10 mouse cellular contexts compared by ENCODE assay signal in the genomic region with DNA sequence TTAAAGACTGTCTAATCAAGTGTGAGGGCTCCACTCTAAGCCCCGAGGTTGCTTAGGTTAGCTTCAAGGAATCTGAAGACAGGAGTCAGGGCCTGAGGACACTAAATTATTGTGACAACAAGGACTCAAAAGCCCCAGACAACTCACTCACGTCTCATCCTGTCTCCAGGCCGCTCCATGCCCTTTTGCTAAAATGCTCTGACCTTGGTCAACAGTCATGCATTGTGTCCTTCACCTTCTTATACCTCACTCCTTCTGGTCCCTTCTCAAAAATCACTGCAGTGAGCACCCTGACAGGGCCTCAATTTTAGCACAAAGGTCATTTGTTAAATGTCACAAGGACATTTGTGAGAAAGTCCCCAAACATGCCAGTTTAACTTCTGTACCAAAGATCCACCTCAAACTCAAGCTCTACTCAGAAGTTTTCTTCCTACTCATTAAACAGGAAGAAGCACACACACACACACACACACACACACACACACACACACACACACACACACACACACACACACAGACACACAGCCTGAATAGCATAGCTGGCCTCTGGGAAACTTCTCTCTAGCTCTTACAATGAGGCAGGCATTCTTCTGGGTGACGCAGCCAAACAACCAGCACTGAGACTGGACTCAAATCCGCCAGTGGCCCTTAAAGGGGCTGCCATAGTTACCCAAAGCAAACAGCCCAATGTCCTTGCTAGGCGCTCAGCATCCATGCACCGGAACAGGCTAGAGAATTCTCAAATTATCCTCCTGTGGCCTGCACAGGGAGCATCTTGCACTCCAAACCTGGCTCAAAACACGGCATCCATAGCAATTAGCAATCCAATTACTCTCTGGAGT.
DNase-seq lines count a peak whose midpoint lies in the region; ATAC-seq lines count a peak whose summit lies in the region.
"Had no signal": no experiment of that assay in that cellular context is flagged by ENCODE, and none has a peak within 500 bp of the region (broad histone marks: within the 10 kb centered on the region; RNA-seq: fewer than 3 reads in every experiment).

No protein-coding gene starts in this region.

- ATAC-seq in forebrain, embryonic 16.5 days: no peak
- ATAC-seq in erythroblast, adult 5-6 weeks (replicated peaks; ENCODE audit: low FRiP score, poor library complexity, severe bottlenecking): no peak

- 0 out of 2 replicates have a peak overlapping the region, but pooled peaks have one; percentile 6 for H3K27ac ChIP-seq in forebrain, embryonic 16.5 days (ENCODE audit: low read length)

- no peak overlapping the region for H3K4me3 ChIP-seq in forebrain, embryonic 16.5 days (replicated peaks; ENCODE audit: low read length)

- no peaks in the 10 kb centered on the region for H3K9me3 ChIP-seq in forebrain, embryonic 16.5 days (ENCODE audit: control insufficient read depth, low read length)

- H3K9ac ChIP-seq in forebrain, embryonic 16.5 days (replicated peaks; ENCODE audit: low read depth, low read length): no peak overlapping the region

- no peak overlapping the region for H3K4me2 ChIP-seq in forebrain, embryonic 16.5 days (ENCODE audit: low read length)

- H3K27me3 ChIP-seq in forebrain, embryonic 16.5 days (replicated peaks; ENCODE audit: control insufficient read depth, insufficient read depth, low read length): no peaks in the 10 kb centered on the region

- DNase-seq in embryo, embryonic 10 days (ENCODE audit: low spot score): peak; percentile 55
- no peak for DNase-seq in embryo, embryonic 11 days
- peak; percentile 25 for DNase-seq in 416B (ENCODE audit: low read depth)
- peak; percentile 42 for DNase-seq in lung, postnatal 25 days (ENCODE audit: low spot score)
- no peak for DNase-seq in ovary, postnatal 14 days (ENCODE audit: low spot score)
- no peak for DNase-seq in kidney, postnatal 4 days
- DNase-seq: cerebellum, postnatal 10 days; right cerebral cortex, adult 18-20 months had no signal

- H3K4me1 ChIP-seq in forebrain, embryonic 16.5 days (replicated peaks; ENCODE audit: control insufficient read depth, insufficient read depth, low read length): peaks cover 47% of the 10 kb centered on the region

- WGBS in forebrain, embryonic 16.5 days: 31% methylated on average over 8 of the region's 8 CpGs

- H3K36me3 ChIP-seq in forebrain, embryonic 16.5 days (ENCODE audit: control insufficient read depth, insufficient read depth): no peaks in the 10 kb centered on the region

Comparison
In these comparisons a context has a peak if more than half of its experiments do, and no peak if none do; other contexts are left out.
1. DNase-seq: peak in embryo, embryonic 10 days (single experiment), 416B (single experiment) and lung, postnatal 25 days (single experiment); none in embryo, embryonic 11 days (single experiment), ovary, postnatal 14 days (single experiment) and kidney, postnatal 4 days (0 of 2).